In the genomic region with DNA sequence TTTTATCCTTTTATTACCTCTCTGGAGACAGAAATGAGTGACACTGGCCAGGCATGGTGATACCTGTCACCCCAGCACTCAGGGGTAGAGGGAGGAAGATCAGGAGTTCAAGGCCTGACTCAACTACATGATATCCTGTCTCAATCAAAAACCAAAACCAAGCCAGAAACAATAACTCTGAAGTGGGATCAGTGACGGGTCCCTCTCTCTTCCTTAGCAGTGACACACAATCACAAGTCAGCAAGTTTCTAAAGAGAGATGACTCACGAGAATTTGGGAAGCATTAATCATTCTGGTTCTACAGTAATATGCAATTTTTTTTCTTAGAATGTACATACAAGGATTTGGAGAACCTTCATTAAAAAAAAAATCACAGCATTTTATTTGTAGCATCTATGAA, we compare ENCODE assay signal across 30 mouse cellular contexts. TPM values are rescaled to one million over a fixed set of nuclear protein-coding genes. Genes with fewer than 3 reads are reported as not detected.
"Had no signal": no experiment of that assay in that cellular context is flagged by ENCODE, and none has a peak within 500 bp of the region (broad histone marks: within the 10 kb centered on the region; RNA-seq: fewer than 3 reads in every experiment).

No protein-coding gene starts in this region.

- H3K27me3 ChIP-seq: liver, embryonic 12.5 days; liver, embryonic 15.5 days; lung, embryonic 15.5 days; midbrain, embryonic 12.5 days; midbrain, embryonic 15.5 days; neural tube, embryonic 12.5 days; neural tube, embryonic 15.5 days had no signal

- H3K27ac ChIP-seq: kidney, postnatal 0 days; layer of hippocampus, adult 2 months; left cerebral cortex, adult 2 months; liver, embryonic 12.5 days; liver, embryonic 15.5 days; lung, embryonic 15.5 days; midbrain, embryonic 12.5 days; midbrain, embryonic 15.5 days; neural tube, embryonic 12.5 days; neural tube, embryonic 15.5 days; stomach, postnatal 0 days had no signal

- DNase-seq: kidney, adult 2 months; kidney, postnatal 25 days; layer of hippocampus, adult 9-11 months; lung, adult 18-20 months; lung, postnatal 10 days; lung, postnatal 36 days; right cerebral cortex, adult 18-20 months; right cerebral cortex, postnatal 14 days; right cerebral cortex, postnatal 4 days; thymus, adult 2 months; thymus, postnatal 25 days had no signal

- H3K4me1 ChIP-seq: liver, embryonic 12.5 days; liver, embryonic 15.5 days; lung, embryonic 15.5 days; midbrain, embryonic 12.5 days; midbrain, embryonic 15.5 days; neural tube, embryonic 12.5 days; neural tube, embryonic 15.5 days had no signal

- H3K36me3 ChIP-seq: liver, embryonic 12.5 days; liver, embryonic 15.5 days; lung, embryonic 15.5 days; midbrain, embryonic 12.5 days; midbrain, embryonic 15.5 days; neural tube, embryonic 12.5 days; neural tube, embryonic 15.5 days had no signal

- H3K4me3 ChIP-seq: layer of hippocampus, adult 2 months; left cerebral cortex, adult 2 months; liver, embryonic 12.5 days; liver, embryonic 15.5 days; lung, embryonic 15.5 days; midbrain, embryonic 12.5 days; midbrain, embryonic 15.5 days; neural tube, embryonic 12.5 days; neural tube, embryonic 15.5 days had no signal

- H3K9me3 ChIP-seq: liver, embryonic 12.5 days; liver, embryonic 15.5 days; lung, embryonic 15.5 days; midbrain, embryonic 12.5 days; midbrain, embryonic 15.5 days; neural tube, embryonic 12.5 days; neural tube, embryonic 15.5 days had no signal

RNA-seq across cellular contexts. Expression of gene 9130230L23Rik, which starts 30.9 kb away (rescaled TPM):
- total RNA-seq: layer of hippocampus, adult 2 months; layer of hippocampus, postnatal 25 days; left cerebral cortex, adult 2 months; left cerebral cortex, postnatal 10 days; left cerebral cortex, postnatal 36 days; megakaryocyte progenitor cell, adult 5-6 weeks; megakaryocyte-erythroid progenitor cell, adult 5-6 weeks had no signal
- polyA plus RNA-seq: limb, embryonic 11.5 days; limb, embryonic 14.5 days; midbrain, embryonic 12.5 days; midbrain, embryonic 15.5 days; neural tube, embryonic 15.5 days had no signal

RNA-seq across cellular contexts. Expression of gene Chrna9, which starts 38.5 kb away (rescaled TPM):
- total RNA-seq: layer of hippocampus, adult 2 months; layer of hippocampus, postnatal 25 days; left cerebral cortex, adult 2 months; left cerebral cortex, postnatal 10 days; left cerebral cortex, postnatal 36 days; megakaryocyte progenitor cell, adult 5-6 weeks; megakaryocyte-erythroid progenitor cell, adult 5-6 weeks had no signal
- polyA plus RNA-seq: kidney, adult 2 months; liver, embryonic 12.5 days; liver, embryonic 15.5 days; midbrain, embryonic 12.5 days; midbrain, embryonic 15.5 days; neural tube, embryonic 12.5 days; neural tube, embryonic 15.5 days; stomach, embryonic 14.5 days; stomach, postnatal 0 days had no signal
